Mouse (Mus musculus) embryonic facial prominence, embryonic 11.5 days (tissue): ENCODE results near the gene Hck. TPM values are rescaled to one million over a fixed set of nuclear protein-coding genes. Genes with fewer than 3 reads are reported as not detected.

Source experiments
- ATAC-seq: fragments of 200-750 bp; cut with Nextera tagmentation; replicated peaks from 2 replicates; pipeline ENCODE4 v1.8.0; 2017; ENCODE audit warnings: low read depth; ENCODE audit not compliant: insufficient number of reproducible peaks, low FRiP score, low TSS enrichment
- DNase-seq: peaks from one replicate; pipeline ENCODE4 v3.0.0-alpha.2; 2015; ENCODE audit warnings: low spot score
- H3K27ac ChIP-seq: fragments of 300-500 bp; sonication (generic); replicated peaks from 2 replicates; pipeline ENCODE4 v1.5.1; 2014; ENCODE audit warnings: mild to moderate bottlenecking, low read depth, low read length, control low read depth
- H3K27me3 ChIP-seq: fragments of 300-500 bp; sonication (generic); 2 replicates; pipeline ENCODE4 v1.6.1; 2014; ENCODE audit warnings: mild to moderate bottlenecking, low read length, moderate library complexity, mixed read lengths; ENCODE audit not compliant: control insufficient read depth, insufficient read depth
- H3K36me3 ChIP-seq: fragments of 300-500 bp; sonication (generic); replicated peaks from 2 replicates; pipeline ENCODE4 v1.6.1; 2014; ENCODE audit warnings: low read depth, mild to moderate bottlenecking, low read length, moderate library complexity, mixed read lengths; ENCODE audit not compliant: control insufficient read depth, insufficient read depth
- H3K4me1 ChIP-seq: fragments of 300-500 bp; sonication (generic); 2 replicates; pipeline ENCODE4 v1.6.1; 2014; ENCODE audit warnings: low read length, mixed read lengths; ENCODE audit not compliant: control insufficient read depth, insufficient read depth
- H3K4me2 ChIP-seq: fragments of 300-500 bp; sonication (generic); 2 replicates; pipeline ENCODE4 v1.6.1; 2014; ENCODE audit warnings: low read depth, mild to moderate bottlenecking, control low read depth, low read length, moderate library complexity
- H3K4me3 ChIP-seq: fragments of 300-500 bp; sonication (generic); 2 replicates; pipeline ENCODE4 v1.5.1; 2014; ENCODE audit warnings: low read depth, low read length, control low read depth
- H3K9ac ChIP-seq: fragments of 300-500 bp; sonication (generic); replicated peaks from 2 replicates; pipeline ENCODE4 v1.6.1; 2014; ENCODE audit warnings: mild to moderate bottlenecking, control low read depth, low read length
- H3K9me3 ChIP-seq: fragments of 300-500 bp; sonication (generic); replicated peaks from 2 replicates; pipeline ENCODE4 v1.6.1; 2016; ENCODE audit warnings: mild to moderate bottlenecking, low read length, inconsistent platforms, mixed read lengths; ENCODE audit not compliant: control insufficient read depth
- WGBS: fragments of 180-500 bp; shearing (Covaris S2); extraction: QIAGEN DNeasy Blood & Tissue Kit; methylation state at CpG from one replicate; pipeline ENCODE4 v1.1.7; 2014; 5-methylcytosine and 5-hydroxymethylcytosine counted together
- polyA plus RNA-seq: library from polyadenylated mRNA; unstranded; fragments of >200 nt; fragmentation: Nextera tagmentation; extraction: Ambion mirVana; gene quantifications from 2 replicates; pipeline ENCODE4 v1.2.1, GENCODE M21; 2014

Gene Hck
- polyA plus RNA-seq, 1 experiment from 2014 or later: 1.8 TPM

- WGBS: 79% methylated on average over 10 of the region's 10 CpGs
- H3K36me3 ChIP-seq: no peaks in the 10 kb centered on the region; the same call in 1 of the 2 replicates
- no peak overlapping the region for H3K27ac ChIP-seq
- H3K4me1 ChIP-seq: no peaks in the 10 kb centered on the region
- no peak overlapping the region for H3K4me2 ChIP-seq
- no peak overlapping the region for H3K4me3 ChIP-seq
- no peak overlapping the region for H3K9ac ChIP-seq
- H3K9me3 ChIP-seq: no peaks in the 10 kb centered on the region
- DNase-seq (no peak), ATAC-seq (no peak)
- H3K27me3 ChIP-seq: no peaks in the 10 kb centered on the region
Measured at GRCm38 (mm10) chr2:153179126-153179860, 71.0 kb downstream of the Hck start.

- Histone ChIP-seq H3K27ac (no peak overlapping the region), H3K4me3 (no peak overlapping the region), H3K4me1 (no peaks in the 10 kb centered on the region), H3K4me2 (no peak overlapping the region), H3K9ac (no peak overlapping the region), H3K27me3 (no peaks in the 10 kb centered on the region), H3K9me3 (no peaks in the 10 kb centered on the region), H3K36me3 (no peaks in the 10 kb centered on the region; the same call in 1 of the 2 replicates)
- WGBS: 90% methylated on average over 3 of the region's 3 CpGs
- DNase-seq (no peak), ATAC-seq (no peak)
Measured at GRCm38 (mm10) chr2:153179961-153180360, 71.7 kb downstream of the Hck start.

- no peaks in the 10 kb centered on the region for H3K9me3 ChIP-seq
- DNase-seq: no peak
- no peak overlapping the region for H3K4me2 ChIP-seq
- H3K27me3 ChIP-seq: no peaks in the 10 kb centered on the region
- no peaks in the 10 kb centered on the region for H3K4me1 ChIP-seq
- no peak overlapping the region for H3K9ac ChIP-seq
- 67% methylated on average over 2 of the region's 2 CpGs for WGBS
- H3K4me3 ChIP-seq: no peak overlapping the region
- ATAC-seq: no peak
- H3K36me3 ChIP-seq: peaks cover 8% of the 10 kb centered on the region
- H3K27ac ChIP-seq: no peak overlapping the region
Measured at GRCm38 (mm10) chr2:153186176-153186591, 77.9 kb downstream of the Hck start.

- Histone ChIP-seq H3K27me3 (no peaks in the 10 kb centered on the region), H3K9ac (no peak overlapping the region), H3K4me1 (no peaks in the 10 kb centered on the region), H3K27ac (no peak overlapping the region), H3K9me3 (no peaks in the 10 kb centered on the region), H3K36me3 (peaks cover 8% of the 10 kb centered on the region), H3K4me2 (no peak overlapping the region), H3K4me3 (no peak overlapping the region)
- WGBS: 86% methylated on average over 2 of the region's 2 CpGs
- DNase-seq (no peak), ATAC-seq (no peak)
Measured at GRCm38 (mm10) chr2:153187848-153188247, 79.6 kb downstream of the Hck start.

GRCm38 (mm10) chr2:153191242-153191641, 83.0 kb downstream of the Hck start:
- Histone ChIP-seq H3K36me3 (peaks cover 4% of the 10 kb centered on the region), H3K27ac (no peak overlapping the region), H3K27me3 (no peaks in the 10 kb centered on the region), H3K9ac (no peak overlapping the region), H3K4me2 (no peak overlapping the region), H3K9me3 (no peaks in the 10 kb centered on the region), H3K4me3 (no peak overlapping the region), H3K4me1 (no peaks in the 10 kb centered on the region)
- no peak for ATAC-seq
- WGBS: 83% methylated on average over 2 of the region's 2 CpGs
- DNase-seq: no peak

GRCm38 (mm10) chr2:153194255-153194654, 86.0 kb downstream of the Hck start:
- Histone ChIP-seq H3K36me3 (peaks cover 4% of the 10 kb centered on the region), H3K9ac (no peak overlapping the region), H3K27ac (no peak overlapping the region), H3K4me2 (no peak overlapping the region), H3K4me3 (no peak overlapping the region), H3K27me3 (no peaks in the 10 kb centered on the region), H3K9me3 (no peaks in the 10 kb centered on the region), H3K4me1 (no peaks in the 10 kb centered on the region)
- DNase-seq: no peak
- WGBS: 96% methylated on average over 3 of the region's 3 CpGs
- ATAC-seq: no peak

- H3K27me3 ChIP-seq: no peaks in the 10 kb centered on the region
- no peaks in the 10 kb centered on the region for H3K9me3 ChIP-seq
- no peak overlapping the region for H3K4me2 ChIP-seq
- ATAC-seq: no peak
- H3K4me1 ChIP-seq: no peaks in the 10 kb centered on the region
- no peak overlapping the region for H3K27ac ChIP-seq
- H3K9ac ChIP-seq: no peak overlapping the region
- 80% methylated on average over 5 of the region's 5 CpGs for WGBS
- H3K4me3 ChIP-seq: no peak overlapping the region
- H3K36me3 ChIP-seq: no peaks in the 10 kb centered on the region; the same call in none of the 2 replicates
- DNase-seq: no peak
Measured at GRCm38 (mm10) chr2:153198485-153198884, 90.2 kb downstream of the Hck start.

GRCm38 (mm10) chr2:153199114-153199513, 90.8 kb downstream of the Hck start:
- no peaks in the 10 kb centered on the region for H3K9me3 ChIP-seq
- no peak overlapping the region for H3K4me2 ChIP-seq
- ATAC-seq (no peak), DNase-seq (no peak)
- H3K4me1 ChIP-seq: no peaks in the 10 kb centered on the region
- WGBS: 86% methylated on average over 2 of the region's 2 CpGs
- no peak overlapping the region for H3K9ac ChIP-seq
- H3K36me3 ChIP-seq: peaks cover 4% of the 10 kb centered on the region
- H3K27ac ChIP-seq: no peak overlapping the region
- H3K4me3 ChIP-seq: no peak overlapping the region
- no peaks in the 10 kb centered on the region for H3K27me3 ChIP-seq
